Mouse (Mus musculus) CD4-positive, CD25-positive, alpha-beta regulatory T cell, adult 4 months (primary cell): ENCODE measurements around the gene Shank2. TPM values are rescaled to one million over a fixed set of nuclear protein-coding genes. Genes with fewer than 3 reads are reported as not detected.

Experiments used
- ATAC-seq: one replicate; pipeline ENCODE4 v1.8.0; 2017
- polyA plus RNA-seq, 2 experiments: library from polyadenylated mRNA; unstranded; fragments of 100-300 nt; shearing (Covaris generic); gene quantifications; one replicate each; pipeline ENCODE4 v1.2.1; 2017

Gene Shank2
- polyA plus RNA-seq, 2 experiments from 2014 or later: 0.05 TPM; not detected in 1

- no peak for ATAC-seq
Measured at GRCm38 (mm10) chr7:144030796-144031195, 29.1 kb downstream of the Shank2 start.

GRCm38 (mm10) chr7:144031611-144032010 is 29.9 kb downstream of the Shank2 start:
- no peak for ATAC-seq

- no peak for ATAC-seq
Measured at GRCm38 (mm10) chr7:144037541-144037940, 35.8 kb downstream of the Shank2 start.

- no peak for ATAC-seq
Measured at GRCm38 (mm10) chr7:144037966-144038669, 36.4 kb downstream of the Shank2 start.

GRCm38 (mm10) chr7:144038741-144039140 is 37.0 kb downstream of the Shank2 start:
- ATAC-seq: no peak

GRCm38 (mm10) chr7:144040328-144040727 is 38.6 kb downstream of the Shank2 start:
- no peak for ATAC-seq

GRCm38 (mm10) chr7:144052076-144052475 is 50.3 kb downstream of the Shank2 start:
- ATAC-seq: no peak

- no peak for ATAC-seq
Measured at GRCm38 (mm10) chr7:144055188-144055587, 53.5 kb downstream of the Shank2 start.

GRCm38 (mm10) chr7:144055702-144056531 is 54.2 kb downstream of the Shank2 start:
- no peak for ATAC-seq

GRCm38 (mm10) chr7:144070162-144070949 is 68.6 kb downstream of the Shank2 start:
- ATAC-seq: no peak

- ATAC-seq: no peak
Measured at GRCm38 (mm10) chr7:144072219-144072618, 70.5 kb downstream of the Shank2 start.

- ATAC-seq: no peak
Measured at GRCm38 (mm10) chr7:144072856-144073255, 71.1 kb downstream of the Shank2 start.

- ATAC-seq: no peak
Measured at GRCm38 (mm10) chr7:144074718-144075117, 73.0 kb downstream of the Shank2 start.

- no peak for ATAC-seq
Measured at GRCm38 (mm10) chr7:144078661-144079060, 76.9 kb downstream of the Shank2 start.

GRCm38 (mm10) chr7:144079861-144080260 is 78.1 kb downstream of the Shank2 start:
- ATAC-seq: no peak

- ATAC-seq: no peak
Measured at GRCm38 (mm10) chr7:144081448-144081847, 79.7 kb downstream of the Shank2 start.

GRCm38 (mm10) chr7:144081963-144082362 is 80.2 kb downstream of the Shank2 start:
- no peak for ATAC-seq

- no peak for ATAC-seq
Measured at GRCm38 (mm10) chr7:144087277-144087676, 85.5 kb downstream of the Shank2 start.

GRCm38 (mm10) chr7:144094132-144094531 is 92.4 kb downstream of the Shank2 start:
- no peak for ATAC-seq

- ATAC-seq: no peak
Measured at GRCm38 (mm10) chr7:144097314-144097713, 95.6 kb downstream of the Shank2 start.

- ATAC-seq: no peak
Measured at GRCm38 (mm10) chr7:144102222-144102980, 100.7 kb downstream of the Shank2 start.

- ATAC-seq: no peak
Measured at GRCm38 (mm10) chr7:144105952-144106351, 104.2 kb downstream of the Shank2 start.
